Mouse (Mus musculus) thymus, adult 2 months (tissue): ENCODE results near the gene Scamp3.

Experiments used
- CTCF ChIP-seq: fragments of 200-500 bp; IDR thresholded peaks from 2 replicates; pipeline ENCODE4 v1.5.1; 2012; ENCODE audit warnings: mild to moderate bottlenecking, control low read depth, low read length, moderate library complexity, borderline replicate concordance; ENCODE audit not compliant: control insufficient read depth, poor library complexity, insufficient read depth; ENCODE audit errors: extremely low read depth
- POLR2A ChIP-seq: fragments of 200-500 bp; IDR thresholded peaks from 2 replicates; pipeline ENCODE4 v1.6.1; 2012; ENCODE audit warnings: mild to moderate bottlenecking, low read length, control low read depth, moderate library complexity; ENCODE audit not compliant: control insufficient read depth, poor library complexity, insufficient read depth; ENCODE audit errors: extremely low read depth

DNA sequence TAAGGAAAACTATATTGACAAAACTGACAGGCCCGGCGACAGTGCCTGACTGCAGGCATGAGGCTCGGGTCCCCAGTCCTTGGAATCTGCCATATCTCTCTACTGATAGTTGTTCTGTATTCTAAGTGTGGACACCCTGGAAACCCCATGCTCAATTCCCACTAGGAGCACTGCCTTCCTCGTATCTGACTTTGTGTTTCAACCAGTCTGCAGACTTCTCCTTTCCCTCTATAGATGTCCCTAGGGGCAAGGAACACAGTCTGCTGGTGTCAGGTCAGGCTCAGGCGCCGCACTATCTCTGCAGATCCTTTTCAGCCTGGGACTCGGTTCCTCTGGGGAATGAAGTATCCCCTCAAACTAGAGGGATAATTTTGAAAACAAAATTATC lies 44.2 kb upstream of the Scamp3 start:
- TF ChIP-seq POLR2A: no peak
- no peak for TF ChIP-seq CTCF
